Mouse (Mus musculus) skeletal muscle tissue, postnatal 0 days (tissue): ENCODE results near the gene Tshz3. TPM values are rescaled to one million over a fixed set of nuclear protein-coding genes. Genes with fewer than 3 reads are reported as not detected.

Experiments used
- polyA plus RNA-seq: library from polyadenylated mRNA; unstranded; fragments of >200 nt; fragmentation: Nextera tagmentation; extraction: Ambion mirVana; gene quantifications from 2 replicates; pipeline ENCODE4 v1.2.1, GENCODE M21; 2015

Gene Tshz3
- 4.2 and 6.0 TPM in 2 replicates for polyA plus RNA-seq

GRCm38 (mm10) chr7:36697856-36698588, at the start of gene Tshz3:
Gene Tshz3, plus strand, starts transcription at chr7:36698118.

